In genomic region chr4:45097198-45097872, GRCm38 (mm10) we compare ENCODE assay signal across 8 mouse cellular contexts. TPM values are rescaled to one million over a fixed set of nuclear protein-coding genes. Genes with fewer than 3 reads are reported as not detected.
DNase-seq lines count a peak whose midpoint lies in the region; ATAC-seq and TF ChIP-seq lines count a peak whose summit lies in the region.

No protein-coding gene starts in this region.

- WGBS in cerebellum, adult 2 months = 25% methylated on average over 7 of the region's 7 CpGs
- WGBS in kidney, postnatal 0 days = 26% methylated on average over 7 of the region's 7 CpGs
- WGBS in liver, postnatal 0 days (ENCODE audit: insufficient replicate concordance) = 24% methylated on average over 7 of the region's 7 CpGs

- no peak for TF ChIP-seq EP300 in liver, postnatal 0 days (IDR thresholded peaks at IDR 0.05; ENCODE audit: low read depth)

- H3K4me2 ChIP-seq in kidney, postnatal 0 days (ENCODE audit: low read length) = no peak overlapping the region
- H3K4me2 ChIP-seq in liver, postnatal 0 days (ENCODE audit: low read depth, low read length) = no peak overlapping the region

- DNase-seq in B cell, adult 2 months = peak; percentile 75 to 76
- DNase-seq in G1E (ENCODE audit: low spot score) = peak; percentile 48
- DNase-seq in cerebellum, adult 2 months = peak; percentile 47 to 68
- peak; percentile 34 to 68 for DNase-seq in frontal cortex, postnatal 14 days (ENCODE audit: low spot score in 2 of 2)
- DNase-seq in kidney, postnatal 0 days (ENCODE audit: low spot score) = peak; percentile 85
- peak; percentile 82 for DNase-seq in liver, postnatal 0 days
- DNase-seq in retina, postnatal 1 day = peak; percentile 83
- peak; percentile 69 for DNase-seq in urinary bladder, postnatal 25 days (ENCODE audit: low spot score)

- H3K27ac ChIP-seq in cerebellum, adult 2 months (ENCODE audit: insufficient read depth, low read length) = no peak overlapping the region
- H3K27ac ChIP-seq in kidney, postnatal 0 days = no peak overlapping the region
- no peak overlapping the region for H3K27ac ChIP-seq in liver, postnatal 0 days (ENCODE audit: low read depth)

- peaks cover 4% of the 10 kb centered on the region; the same call in 1 of the 2 replicates for H3K4me1 ChIP-seq in G1E (ENCODE audit: insufficient read depth, low read depth, low read length)
- no peaks in the 10 kb centered on the region for H3K4me1 ChIP-seq in cerebellum, adult 2 months (ENCODE audit: control insufficient read depth, insufficient read depth, low read length)
- H3K4me1 ChIP-seq in kidney, postnatal 0 days (replicated peaks; ENCODE audit: insufficient read depth, low read length) = no peaks in the 10 kb centered on the region
- no peaks in the 10 kb centered on the region for H3K4me1 ChIP-seq in liver, postnatal 0 days (ENCODE audit: insufficient read depth)

- no peak overlapping the region for H3K4me3 ChIP-seq in G1E (ENCODE audit: low read depth, low read length)
- H3K4me3 ChIP-seq in cerebellum, adult 2 months (replicated peaks; ENCODE audit: insufficient read depth, low read depth, low read length) = no peak overlapping the region
- no peak overlapping the region for H3K4me3 ChIP-seq in kidney, postnatal 0 days (replicated peaks; ENCODE audit: low read depth, low read length)
- H3K4me3 ChIP-seq in liver, postnatal 0 days (ENCODE audit: low read depth, low read length) = no peak overlapping the region

- TF ChIP-seq POLR2A in cerebellum, adult 2 months (IDR thresholded peaks at IDR 0.05; ENCODE audit: borderline replicate concordance, insufficient read depth, low read length) = no peak

- peak; percentile 97 for TF ChIP-seq CTCF in G1E (IDR thresholded peaks at IDR 0.05; ENCODE audit: low read depth, low read length)
- TF ChIP-seq CTCF in cerebellum, adult 2 months (IDR thresholded peaks at IDR 0.05; ENCODE audit: borderline replicate concordance, insufficient read depth, low read depth, low read length) = peak; percentile 92
- TF ChIP-seq CTCF in kidney, postnatal 0 days (IDR thresholded peaks at IDR 0.05; ENCODE audit: low read depth) = peak; percentile 98
- peak; percentile 96 for TF ChIP-seq CTCF in liver, postnatal 0 days (IDR thresholded peaks at IDR 0.05; ENCODE audit: low read depth)

- H3K27me3 ChIP-seq in G1E (ENCODE audit: insufficient read depth, low read length) = peaks cover 13% of the 10 kb centered on the region
- no peaks in the 10 kb centered on the region; the same call in 1 of the 2 replicates for H3K27me3 ChIP-seq in cerebellum, adult 2 months (ENCODE audit: control insufficient read depth, insufficient read depth, low read length)
- no peaks in the 10 kb centered on the region; the same call in 1 of the 2 replicates for H3K27me3 ChIP-seq in kidney, postnatal 0 days (ENCODE audit: insufficient read depth, low read length)
- H3K27me3 ChIP-seq in liver, postnatal 0 days (ENCODE audit: insufficient read depth, low read length) = no peaks in the 10 kb centered on the region

- no peak overlapping the region for H3K9ac ChIP-seq in kidney, postnatal 0 days (ENCODE audit: low read depth, low read length)
- H3K9ac ChIP-seq in liver, postnatal 0 days (replicated peaks) = no peak overlapping the region

- ATAC-seq in G1E (ENCODE audit: extremely low read depth, insufficient number of reproducible peaks, low FRiP score, poor library complexity, severe bottlenecking) = peak; percentile 28; the same call in 1 of the 2 replicates
- no peak for ATAC-seq in kidney, postnatal 0 days (replicated peaks; ENCODE audit: low FRiP score, low read depth)
- no peak for ATAC-seq in liver, postnatal 0 days

- peaks cover 23% of the 10 kb centered on the region for H3K36me3 ChIP-seq in G1E (replicated peaks)
- H3K36me3 ChIP-seq in kidney, postnatal 0 days (ENCODE audit: insufficient read depth, low read length) = 0 out of 2 replicates have a peak, but pooled peaks cover 6% of the 10 kb centered on the region
- H3K36me3 ChIP-seq in liver, postnatal 0 days (replicated peaks; ENCODE audit: insufficient read depth, low read length) = no peaks in the 10 kb centered on the region; the same call in 1 of the 2 replicates

- H3K9me3 ChIP-seq in G1E (replicated peaks) = no peaks in the 10 kb centered on the region
- H3K9me3 ChIP-seq in kidney, postnatal 0 days (replicated peaks; ENCODE audit: low read length) = no peaks in the 10 kb centered on the region
- no peaks in the 10 kb centered on the region for H3K9me3 ChIP-seq in liver, postnatal 0 days (ENCODE audit: low read length)

RNA-seq across cellular contexts. Expression of gene Tomm5, which starts 10.6 kb away (rescaled TPM):
- 106 and 135 TPM in 2 replicates for total RNA-seq in G1E (2014; fragmentation: Nextera tagmentation)
- total RNA-seq in G1E (2017) = 291 and 355 TPM in 2 replicates
- 127 and 156 TPM in 2 replicates for polyA plus RNA-seq in G1E (2012)
- polyA plus RNA-seq in cerebellum, adult 2 months (2012; rRNA removed) = 140 and 155 TPM in 2 replicates
- 313 and 347 TPM in 2 replicates for polyA plus RNA-seq in kidney, postnatal 0 days (2015; fragmentation: Nextera tagmentation; extraction: Ambion mirVana)
- 144 and 147 TPM in 2 replicates for polyA plus RNA-seq in liver, postnatal 0 days (2015; fragmentation: Nextera tagmentation; extraction: Ambion mirVana)

RNA-seq across cellular contexts. Expression of gene Fbxo10, which starts 12.9 kb away (rescaled TPM):
- 5.1 and 5.3 TPM in 2 replicates for total RNA-seq in G1E (2014; fragmentation: Nextera tagmentation)
- 4.3 and 4.5 TPM in 2 replicates for total RNA-seq in G1E (2017)
- 3.1 and 3.3 TPM in 2 replicates for polyA plus RNA-seq in G1E (2012)
- 18.6 and 19.2 TPM in 2 replicates for polyA plus RNA-seq in cerebellum, adult 2 months (2012; rRNA removed)
- polyA plus RNA-seq in kidney, postnatal 0 days (2015; fragmentation: Nextera tagmentation; extraction: Ambion mirVana) = 10.7 and 10.9 TPM in 2 replicates
- polyA plus RNA-seq in liver, postnatal 0 days (2015; fragmentation: Nextera tagmentation; extraction: Ambion mirVana) = 1.5 and 2.0 TPM in 2 replicates
